Mouse (Mus musculus): ENCODE measurements around the gene Upf3a.

DNA sequence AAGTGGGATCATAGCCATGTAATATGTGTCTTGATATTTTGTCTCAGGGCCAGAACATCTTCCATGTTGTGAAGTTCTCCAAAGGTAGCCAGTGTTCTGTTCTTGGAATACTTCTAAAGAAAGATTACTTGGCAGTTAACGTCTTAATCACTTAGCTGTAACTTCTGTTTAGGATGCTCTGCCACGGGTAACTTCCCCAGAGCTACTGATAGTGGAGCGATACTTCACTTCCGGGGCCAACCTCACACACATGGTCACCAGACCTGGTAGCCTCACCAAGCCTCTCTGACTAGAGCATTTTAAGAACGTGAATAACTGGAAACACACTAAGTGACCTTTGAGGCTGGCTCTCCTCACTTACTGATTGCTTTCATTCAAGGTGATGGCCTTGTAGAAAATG, 14.2 kb downstream of the Upf3a start:
- TF ChIP-seq CTCF (IDR thresholded peaks at IDR 0.05; ENCODE audit: control insufficient read depth, insufficient read depth, insufficient replicate concordance, low read depth, low read length) (no peak), POLR2A (IDR thresholded peaks at IDR 0.05; ENCODE audit: control insufficient read depth, low read depth, low read length) (no peak)
